Mouse (Mus musculus) adrenal gland, adult 2 months (tissue): Measurements from ENCODE around the gene Grik4. TPM values are rescaled to one million over a fixed set of nuclear protein-coding genes. Genes with fewer than 3 reads are reported as not detected.
A peak's percentile ranks its signal among the peaks of the same experiment; 100 is the strongest.

Source experiments
- DNase-seq: peaks from one replicate; pipeline ENCODE4 v3.0.0; 2021
- polyA plus RNA-seq: library from polyadenylated mRNA; depleted of rRNA; stranded (reverse); fragments of >200 nt; gene quantifications from 2 replicates; pipeline ENCODE4 v1.2.3, GENCODE M21; 2012
- total RNA-seq, 2 experiments: library from RNA; stranded (reverse); gene quantifications; 2 replicates each; pipeline ENCODE4 v1.2.3; 2021

Gene Grik4
- total and polyA plus RNA-seq, 3 experiments = 1.2 to 2.5 (median 1.6) TPM

- peak; percentile 14 for DNase-seq
These were observed 46.2 kb downstream of the Grik4 start for GRCm38 (mm10) chr9:42898091-42898591.

- DNase-seq = peak; percentile 65
These were observed 46.8 kb downstream of the Grik4 start for GRCm38 (mm10) chr9:42897361-42898051.

GRCm38 (mm10) chr9:42896421-42897210, 47.7 kb downstream of the Grik4 start:
- no peak for DNase-seq

- no peak for DNase-seq
These were observed 51.5 kb downstream of the Grik4 start for GRCm38 (mm10) chr9:42892765-42893164.

GRCm38 (mm10) chr9:42887930-42888329, 56.4 kb downstream of the Grik4 start:
- no peak for DNase-seq

GRCm38 (mm10) chr9:42886112-42886766, 58.1 kb downstream of the Grik4 start:
- no peak for DNase-seq

GRCm38 (mm10) chr9:42885566-42885965, 58.7 kb downstream of the Grik4 start:
- DNase-seq = no peak

GRCm38 (mm10) chr9:42885123-42885522, 59.2 kb downstream of the Grik4 start:
- no peak for DNase-seq

- DNase-seq = no peak
These were observed 61.1 kb downstream of the Grik4 start for GRCm38 (mm10) chr9:42883006-42883759.

GRCm38 (mm10) chr9:42882313-42882712, 62.0 kb downstream of the Grik4 start:
- DNase-seq = no peak

- DNase-seq = no peak
These were observed 63.3 kb downstream of the Grik4 start for GRCm38 (mm10) chr9:42881040-42881439.

GRCm38 (mm10) chr9:42878401-42878800, 65.9 kb downstream of the Grik4 start:
- no peak for DNase-seq

GRCm38 (mm10) chr9:42872885-42873284, 71.4 kb downstream of the Grik4 start:
- no peak for DNase-seq

- DNase-seq = peak; percentile 86
These were observed 72.6 kb downstream of the Grik4 start for GRCm38 (mm10) chr9:42871681-42872080.

- no peak for DNase-seq
These were observed 74.0 kb downstream of the Grik4 start for GRCm38 (mm10) chr9:42870257-42870656.

GRCm38 (mm10) chr9:42868508-42868907, 75.8 kb downstream of the Grik4 start:
- no peak for DNase-seq

GRCm38 (mm10) chr9:42866650-42867049, 77.6 kb downstream of the Grik4 start:
- no peak for DNase-seq

- no peak for DNase-seq
These were observed 79.1 kb downstream of the Grik4 start for GRCm38 (mm10) chr9:42865036-42865829.

- DNase-seq = no peak
These were observed 80.9 kb downstream of the Grik4 start for GRCm38 (mm10) chr9:42863360-42863759.

GRCm38 (mm10) chr9:42861711-42862110, 82.6 kb downstream of the Grik4 start:
- no peak for DNase-seq

- DNase-seq = no peak
These were observed 83.1 kb downstream of the Grik4 start for GRCm38 (mm10) chr9:42861238-42861637.
